Mouse (Mus musculus) kidney, adult 9 months (tissue): ENCODE results near the gene Ngfr.
A peak's percentile ranks its signal among the peaks of the same experiment; 100 is the strongest.

Source experiments
- DNase-seq: peaks from one replicate; pipeline ENCODE4 v3.0.0; 2022

Gene Ngfr

DNA sequence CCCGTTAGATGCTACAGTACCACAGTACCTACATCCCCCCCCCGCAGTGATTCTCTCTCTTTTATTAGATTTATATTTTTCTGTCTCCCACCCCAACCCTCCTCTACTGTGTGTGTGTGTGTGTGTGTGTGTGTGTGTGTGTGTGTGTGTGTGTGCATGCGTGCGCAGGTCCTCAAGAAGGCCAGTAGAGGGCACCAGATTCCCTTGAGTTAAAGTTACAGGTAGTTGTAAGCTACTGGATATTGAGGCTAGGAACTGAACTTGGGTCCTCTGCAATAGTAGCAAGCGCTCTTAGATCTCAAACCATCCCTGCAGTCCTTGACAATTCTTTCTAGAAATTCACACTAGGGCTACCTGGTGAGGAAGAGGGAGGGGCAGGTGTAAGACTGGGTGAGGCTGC is 23.7 kb downstream of the Ngfr start:
- DNase-seq, result no peak

GRCm38 (mm10) chr11:95560773-95561172 is 26.8 kb downstream of the Ngfr start:
- DNase-seq, result peak; percentile 64

GRCm38 (mm10) chr11:95559761-95560160 is 27.8 kb downstream of the Ngfr start:
- DNase-seq, result no peak

- no peak for DNase-seq
Observed at GRCm38 (mm10) chr11:95557719-95558118, 29.8 kb downstream of the Ngfr start.

DNA sequence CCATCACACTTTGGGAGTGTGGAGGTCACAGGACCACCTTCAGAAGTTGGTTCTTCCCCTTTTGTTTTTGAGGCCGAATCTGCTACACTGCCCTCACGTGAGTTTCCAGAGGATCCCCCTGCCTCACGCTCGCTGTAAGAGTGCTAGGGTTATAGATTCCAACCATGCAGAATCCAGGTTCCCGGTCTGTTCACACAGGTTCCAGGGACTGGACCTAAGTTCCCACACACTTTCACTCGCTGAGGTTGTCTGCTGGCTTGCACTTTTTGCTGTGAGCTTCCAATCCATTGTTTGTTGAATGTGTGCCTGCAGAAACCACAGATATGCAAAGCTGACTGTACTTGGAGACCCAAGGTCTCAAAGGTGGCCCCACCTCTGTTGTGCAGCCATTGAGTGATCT is 30.5 kb downstream of the Ngfr start:
- DNase-seq, result no peak

- DNase-seq, result no peak
Observed at GRCm38 (mm10) chr11:95555279-95555678, 32.3 kb downstream of the Ngfr start.

DNA sequence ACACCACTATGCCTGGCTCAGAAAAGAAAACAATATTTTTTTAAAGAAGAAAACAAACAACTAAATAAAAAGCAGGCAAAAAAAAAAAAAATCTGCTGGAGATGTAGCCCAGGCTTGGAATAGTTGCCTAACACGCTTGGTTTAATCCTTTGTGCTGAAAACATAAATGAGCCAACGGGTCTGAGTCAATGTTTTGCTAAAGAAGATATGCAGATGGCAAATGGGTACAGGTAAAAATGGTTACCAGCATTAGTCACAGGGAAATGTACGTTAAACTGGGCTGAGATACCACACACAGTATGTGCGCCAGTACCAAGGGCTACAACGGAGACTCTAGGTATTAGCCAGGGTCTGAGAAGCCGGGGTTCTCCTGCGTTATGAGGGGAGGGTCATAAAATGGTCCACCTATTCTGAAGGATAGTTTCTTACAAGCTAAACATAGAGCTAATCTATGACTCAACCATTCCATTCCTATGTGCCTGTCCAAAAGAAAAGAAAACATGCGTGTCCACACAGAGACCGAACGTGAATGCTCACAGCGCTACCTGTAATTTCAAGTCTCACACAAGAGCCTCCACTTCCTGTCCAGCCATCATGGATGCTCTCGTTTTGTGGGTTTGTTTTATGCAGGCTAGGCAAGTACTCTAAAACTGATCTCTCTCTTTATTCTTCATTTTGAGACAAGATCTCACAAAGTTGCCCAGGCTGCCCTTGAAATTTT is 37.1 kb downstream of the Ngfr start:
- no peak for DNase-seq

DNA sequence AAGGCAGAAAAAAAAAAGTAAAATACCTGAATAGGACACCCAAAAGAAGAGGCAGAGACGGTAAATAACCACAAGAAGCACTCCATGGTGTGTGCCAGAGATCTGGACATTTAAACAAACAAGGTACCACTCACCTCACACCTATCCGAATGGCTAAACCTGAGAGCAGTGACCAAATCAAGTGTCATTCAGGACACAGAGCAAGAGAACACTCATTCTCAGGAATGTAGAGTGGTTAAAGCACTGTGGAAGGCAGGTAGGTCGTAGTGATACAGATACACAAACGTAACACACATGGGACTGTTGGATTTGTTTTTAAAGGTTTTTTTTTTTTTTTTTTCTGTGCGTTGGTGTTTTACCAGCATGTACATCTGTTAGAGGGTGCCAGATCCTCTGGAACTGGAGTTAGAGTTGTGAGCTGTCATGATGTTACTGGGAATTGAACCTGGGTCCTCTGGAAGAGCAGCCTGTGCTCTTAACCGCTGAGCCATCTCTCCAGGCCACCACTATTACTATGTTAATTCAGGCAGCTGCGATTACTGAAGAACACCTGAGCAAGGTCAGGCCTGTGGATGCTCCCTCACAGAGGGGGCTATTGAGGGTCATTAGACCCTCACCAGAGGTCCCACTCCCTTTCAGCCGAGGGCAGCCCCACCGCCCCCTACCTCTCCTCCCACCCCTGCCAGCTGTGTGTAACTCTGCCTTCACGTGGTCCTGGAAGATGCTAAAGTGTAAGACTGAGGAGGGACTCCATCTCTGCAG is 41.3 kb downstream of the Ngfr start:
- no peak for DNase-seq

DNA sequence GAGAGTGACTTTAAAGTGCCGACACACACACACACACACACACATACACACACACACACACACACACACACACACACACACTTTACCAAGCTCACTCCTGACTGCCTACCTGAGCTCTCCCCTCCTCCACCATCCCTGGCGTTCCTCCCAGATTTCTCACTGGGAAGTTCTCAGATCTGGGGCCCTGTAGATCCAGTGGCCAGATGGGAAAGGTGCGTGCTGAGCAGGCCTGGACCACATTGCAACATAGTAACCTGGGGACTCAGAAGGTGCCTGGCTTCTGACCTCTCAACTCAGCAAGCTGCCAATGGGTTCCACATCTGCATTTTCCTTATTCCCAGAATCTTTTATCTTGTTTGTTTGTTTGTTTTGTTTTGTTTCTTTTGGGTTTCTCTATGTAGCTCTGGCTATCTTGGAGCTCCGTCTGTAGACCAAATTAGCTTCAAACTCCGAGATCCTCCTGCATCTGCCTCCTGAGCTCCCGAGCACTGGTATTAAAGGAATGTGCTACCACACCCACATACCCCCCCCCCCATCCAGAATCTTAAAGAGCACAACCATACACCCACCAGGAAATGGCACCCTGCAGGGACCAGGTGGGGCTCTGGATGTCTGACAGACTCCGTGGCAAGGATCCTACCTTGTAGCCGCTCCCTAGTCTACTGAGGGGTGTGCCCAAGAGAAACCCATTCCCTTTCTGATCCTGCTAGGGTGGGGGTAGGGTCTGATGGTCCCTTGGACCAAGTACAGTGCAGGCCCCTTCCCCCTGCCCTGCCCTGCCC is 42.8 kb downstream of the Ngfr start:
- no peak for DNase-seq

- DNase-seq, result no peak
Observed at GRCm38 (mm10) chr11:95540637-95541385, 46.7 kb downstream of the Ngfr start.

DNA sequence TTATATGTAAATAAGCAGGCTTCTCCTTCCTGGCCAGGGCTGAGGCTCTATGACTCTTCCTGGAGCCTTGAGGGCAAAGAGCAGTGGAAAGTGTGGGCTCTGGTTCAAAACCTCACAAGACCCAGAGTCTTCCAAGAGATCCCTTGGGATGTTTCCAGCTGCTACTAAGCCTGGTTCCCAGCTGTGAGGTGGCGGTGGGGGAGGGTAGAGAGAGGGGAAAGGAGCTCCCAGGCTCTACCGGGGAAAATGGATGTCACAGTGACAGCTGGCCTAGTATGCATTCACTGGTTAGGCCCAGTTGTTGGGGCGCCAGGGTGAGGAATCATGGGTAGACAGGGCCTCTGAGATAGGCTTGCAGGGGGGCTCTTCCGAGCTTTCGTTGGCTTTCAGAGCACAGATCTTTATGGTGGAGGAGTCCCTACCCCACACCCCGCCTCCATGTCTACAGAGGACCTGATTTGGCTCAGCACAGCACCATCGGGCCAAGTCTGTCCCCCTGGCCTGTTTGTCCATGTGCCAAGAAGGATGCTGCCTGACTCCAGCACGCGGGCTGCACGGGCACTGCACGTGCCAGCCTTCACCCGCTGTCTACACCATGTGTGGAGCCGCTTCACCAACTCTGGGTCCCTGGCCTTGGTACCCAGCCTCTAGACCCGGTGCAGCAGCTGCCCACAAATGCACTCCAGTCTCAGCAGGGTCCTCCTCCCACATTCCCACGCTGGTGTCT is 49.0 kb downstream of the Ngfr start:
- DNase-seq, result peak; percentile 62

- DNase-seq, result peak; percentile 88
Observed at GRCm38 (mm10) chr11:95533484-95534160, 53.9 kb downstream of the Ngfr start.

DNA sequence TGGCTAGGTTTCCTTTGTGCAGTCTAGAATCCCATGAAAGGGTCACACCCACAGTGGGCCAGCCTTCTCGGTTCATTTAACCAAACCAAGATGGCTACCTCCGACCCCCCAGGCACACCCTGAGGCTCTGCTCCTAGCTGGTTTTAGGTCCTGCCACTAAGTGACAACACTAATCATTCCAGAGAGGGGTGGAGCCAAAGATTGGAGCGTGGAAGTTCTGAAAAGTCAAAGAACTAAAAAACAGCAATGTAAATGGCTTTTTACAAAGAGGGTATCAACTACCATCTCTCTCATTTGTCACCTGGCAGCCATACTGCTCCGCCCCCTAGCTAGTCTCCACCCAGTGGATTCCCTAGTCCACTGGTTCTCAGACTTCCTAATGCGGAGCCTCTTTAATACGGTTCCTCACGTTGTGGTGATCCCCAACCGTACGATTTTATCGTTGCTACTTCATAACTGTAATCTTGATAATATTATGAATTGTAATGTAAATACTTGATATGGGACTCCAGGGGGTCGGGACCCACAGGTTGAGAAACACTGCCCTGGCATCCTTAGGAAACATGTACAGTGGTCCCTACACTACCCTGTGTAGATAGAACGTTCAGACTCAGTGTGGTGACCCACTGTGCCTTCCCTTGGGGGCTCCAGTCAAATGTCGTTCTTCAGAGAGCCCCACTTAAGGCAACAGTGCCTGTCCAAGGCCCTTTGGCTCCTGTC is 55.0 kb downstream of the Ngfr start:
- no peak for DNase-seq

DNA sequence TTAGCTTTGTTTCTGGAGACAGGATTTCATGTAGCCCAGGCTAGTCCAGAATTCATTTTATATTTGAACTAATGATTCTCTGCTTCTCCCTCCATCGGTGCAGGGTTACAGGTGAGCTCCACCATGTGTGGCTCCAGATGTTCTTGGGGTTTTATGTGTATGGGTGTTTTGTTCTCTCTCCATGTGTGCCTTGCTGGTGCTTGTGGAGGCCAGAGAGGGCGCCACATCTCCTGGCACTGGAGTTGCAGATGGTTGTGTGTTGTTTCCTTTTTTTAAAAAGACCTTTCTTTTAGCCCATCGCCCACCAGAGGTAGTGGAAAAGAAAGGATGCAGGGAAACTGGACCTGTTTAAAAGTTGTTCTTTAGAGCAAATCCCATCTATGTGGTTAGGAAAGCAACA is 59.3 kb downstream of the Ngfr start:
- DNase-seq, result no peak

GRCm38 (mm10) chr11:95527307-95527706 is 60.2 kb downstream of the Ngfr start:
- DNase-seq, result no peak

DNA sequence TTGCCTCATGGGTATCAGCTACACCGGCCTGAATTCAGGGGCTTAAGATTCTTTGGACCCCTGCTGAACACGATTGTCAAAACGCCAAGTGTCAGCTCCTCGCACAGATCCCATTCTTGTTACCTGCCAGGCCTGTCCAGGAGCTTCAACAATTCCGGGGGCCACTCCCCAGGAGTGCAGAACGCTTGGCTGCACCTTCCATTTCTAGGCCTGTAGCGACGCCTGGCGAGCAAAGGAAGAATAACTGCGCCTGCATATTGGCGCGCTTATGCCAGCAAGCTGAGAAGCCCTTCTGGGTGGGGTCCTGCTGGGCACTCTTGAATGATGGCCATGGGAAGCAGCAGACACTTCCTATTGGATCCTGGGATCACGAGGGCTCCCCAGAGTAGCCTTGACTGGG is 66.0 kb downstream of the Ngfr start:
- DNase-seq, result peak; percentile 75

DNA sequence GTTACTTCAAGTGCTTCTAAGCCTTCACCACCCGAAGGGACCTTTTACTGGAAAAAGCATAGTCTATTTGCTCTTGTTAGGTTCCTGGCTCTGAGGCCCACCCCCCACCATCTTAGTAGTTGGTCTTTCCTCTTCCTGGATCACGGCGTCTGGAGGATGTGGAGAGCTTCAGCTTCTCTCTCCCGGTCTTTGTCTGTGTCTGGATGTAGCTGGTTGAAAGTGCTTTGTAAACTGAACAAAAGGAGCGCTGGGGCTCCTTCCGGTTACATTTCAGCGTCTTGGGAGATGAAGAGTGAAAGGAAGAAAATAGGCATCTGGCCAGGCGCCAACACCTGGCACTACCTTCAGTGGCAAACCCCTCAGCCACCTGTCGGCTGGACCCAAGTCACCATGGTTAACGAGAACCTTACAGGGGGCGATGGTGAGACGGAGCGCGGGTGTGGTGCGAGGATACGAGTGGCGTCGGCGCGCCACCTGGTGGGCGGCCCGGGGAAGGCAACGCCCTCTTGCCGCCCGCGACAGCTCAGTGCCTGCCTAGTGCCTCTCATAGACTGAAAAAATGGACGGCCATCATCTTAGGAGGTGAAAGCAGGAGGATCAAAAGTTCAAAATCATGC is 67.0 kb downstream of the Ngfr start:
- peak; percentile 86 for DNase-seq

- DNase-seq, result no peak
Observed at GRCm38 (mm10) chr11:95519996-95520395, 67.5 kb downstream of the Ngfr start.

DNA sequence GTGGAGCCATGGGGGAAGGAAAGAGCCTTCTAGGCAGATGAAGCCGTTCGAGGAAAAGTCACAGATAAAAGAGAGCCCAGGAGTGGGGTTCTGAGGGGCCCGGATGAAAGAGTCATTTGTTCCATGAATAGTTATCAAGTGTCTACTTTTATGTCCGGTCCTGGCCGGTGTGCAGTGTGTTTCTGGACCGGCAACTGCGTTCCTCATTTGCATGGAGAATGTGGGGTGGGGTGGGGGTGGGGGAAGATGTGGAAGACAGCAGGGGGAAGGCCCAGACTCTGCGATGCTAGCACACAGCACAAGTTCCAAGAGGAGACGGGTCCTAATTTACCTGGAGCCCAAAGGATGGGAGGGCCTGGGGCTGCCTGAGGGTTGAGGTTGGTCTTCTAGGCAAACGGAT is 68.2 kb downstream of the Ngfr start:
- no peak for DNase-seq
